Mouse (Mus musculus) bone marrow, adult 2 months (tissue): Measurements from ENCODE around the gene Gm7694.

Experiments used
- CTCF ChIP-seq: fragments of 200-500 bp; IDR thresholded peaks from 2 replicates; pipeline ENCODE4 v1.5.1; 2011; ENCODE audit warnings: low read length, control low read depth; ENCODE audit not compliant: control insufficient read depth, insufficient read depth
- POLR2A ChIP-seq: fragments of 200-500 bp; IDR thresholded peaks from 2 replicates; pipeline ENCODE4 v1.6.1; 2011; ENCODE audit warnings: low read depth, mild to moderate bottlenecking, control low read depth, low read length, borderline replicate concordance; ENCODE audit not compliant: control insufficient read depth

GRCm38 (mm10) chr1:170323001-170323400 lies 16.9 kb upstream of the Gm7694 start:
- TF ChIP-seq CTCF (no peak), POLR2A (no peak)
